Mouse (Mus musculus) gastrocnemius, postnatal 14 days (tissue): ENCODE data around the gene Casz1. TPM values are rescaled to one million over a fixed set of nuclear protein-coding genes. Genes with fewer than 3 reads are reported as not detected.
A peak's percentile ranks its signal among the peaks of the same experiment; 100 is the strongest.

Experiments
- DNase-seq: peaks from one replicate; pipeline ENCODE4 v3.0.0; 2021; ENCODE audit warnings: mixed read lengths
- intact Hi-C: fragments of 180-260 bp; cut with DNase I; formaldehyde crosslinking; loops from one replicate; pipeline ENCODE4 v1.15.1; 2025; ENCODE audit warnings: low total_unique reads
- total RNA-seq, 2 experiments: library from RNA; stranded (reverse); gene quantifications; 2 replicates each; pipeline ENCODE4 v1.2.3; 2021

Gene Casz1
- total RNA-seq, 2 experiments from 2014 or later: 31.2 to 32.9 TPM

DNA sequence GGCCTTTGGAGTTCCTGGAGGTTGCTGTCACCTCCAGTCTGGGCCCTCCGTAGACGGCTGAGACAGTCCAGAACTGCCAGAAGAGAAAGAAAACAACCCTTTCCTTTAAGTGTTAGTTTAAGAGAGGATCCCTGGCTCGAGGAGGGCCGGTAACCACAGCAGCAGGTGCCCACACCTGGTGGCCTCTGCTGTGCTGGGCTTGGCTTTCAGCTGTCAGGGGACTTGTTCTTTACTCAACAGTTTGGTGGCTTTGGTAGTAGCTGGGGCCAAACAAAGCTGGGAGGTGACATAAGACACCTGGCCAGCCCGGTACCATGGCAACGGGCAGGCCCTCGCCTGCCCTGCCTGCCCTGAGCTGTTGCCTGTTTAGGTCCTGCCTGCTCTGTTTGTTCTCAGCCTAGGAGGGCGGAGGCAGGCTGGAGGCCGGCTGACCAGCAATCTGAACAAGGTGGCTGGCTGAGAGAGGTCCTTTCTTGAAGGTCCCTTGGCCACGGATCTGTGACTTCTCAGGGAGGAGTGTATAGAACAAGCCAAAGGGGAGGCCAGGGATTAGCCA lies 143.7 kb downstream of the Casz1 start:
- intact Hi-C loops: no loop called here
- DNase-seq: no peak

DNA sequence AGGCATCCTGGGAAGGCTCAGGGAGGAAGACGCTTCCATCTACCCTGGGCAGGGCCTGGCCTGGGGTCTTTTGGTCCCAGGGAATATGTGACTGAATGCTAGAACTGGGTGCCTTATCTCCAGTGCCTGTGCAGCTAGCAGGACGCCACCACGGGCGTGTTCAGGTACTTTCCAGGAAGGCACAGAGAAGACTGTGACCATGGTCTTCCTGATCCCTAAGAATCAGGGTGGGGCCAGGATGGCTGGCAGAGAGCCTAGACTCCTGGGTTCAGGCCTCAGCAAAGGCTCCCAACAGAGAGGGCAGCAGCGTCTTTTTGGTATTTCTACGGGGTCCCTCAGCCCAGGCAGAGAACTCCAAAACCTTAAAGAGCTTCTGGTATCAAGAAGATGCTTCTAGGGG lies 146.3 kb downstream of the Casz1 start:
- intact Hi-C loops: no loop called here
- no peak for DNase-seq

DNA sequence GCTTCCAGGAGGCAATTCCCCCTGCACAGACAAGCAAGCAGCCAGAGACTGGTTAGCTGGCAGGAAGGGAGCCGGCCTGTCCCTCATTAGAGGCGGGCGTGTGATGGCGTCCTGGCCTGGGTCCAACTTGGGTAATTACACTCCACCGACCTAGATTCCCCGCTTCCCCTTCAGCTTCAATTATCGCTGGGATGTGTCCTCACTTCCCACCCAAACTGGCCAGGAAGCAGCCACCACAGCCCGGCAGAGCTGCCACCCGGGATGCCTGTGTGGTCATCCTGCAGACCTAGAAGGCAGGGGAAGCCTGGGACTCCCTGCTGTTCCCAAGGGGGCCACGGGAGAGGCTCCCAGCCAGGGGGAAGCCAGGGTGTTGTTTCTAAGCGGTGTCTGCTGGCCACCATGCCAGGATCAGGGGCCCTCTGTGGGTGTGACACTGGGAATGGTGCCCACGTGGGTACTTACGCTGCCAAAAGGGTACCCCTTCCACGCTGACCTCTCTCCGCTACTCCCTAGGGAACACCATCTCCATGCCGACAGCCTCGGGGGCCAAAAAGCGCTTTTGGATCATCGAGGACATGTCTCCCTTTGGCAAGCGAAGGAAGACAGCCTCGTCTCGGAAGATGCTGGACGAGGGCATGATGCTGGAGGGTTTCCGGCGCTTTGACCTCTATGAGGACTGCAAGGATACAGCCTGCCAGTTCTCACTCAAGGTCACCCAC lies 146.9 kb downstream of the Casz1 start:
- intact Hi-C loops: no loop called here
- DNase-seq: peak; percentile 74

DNA sequence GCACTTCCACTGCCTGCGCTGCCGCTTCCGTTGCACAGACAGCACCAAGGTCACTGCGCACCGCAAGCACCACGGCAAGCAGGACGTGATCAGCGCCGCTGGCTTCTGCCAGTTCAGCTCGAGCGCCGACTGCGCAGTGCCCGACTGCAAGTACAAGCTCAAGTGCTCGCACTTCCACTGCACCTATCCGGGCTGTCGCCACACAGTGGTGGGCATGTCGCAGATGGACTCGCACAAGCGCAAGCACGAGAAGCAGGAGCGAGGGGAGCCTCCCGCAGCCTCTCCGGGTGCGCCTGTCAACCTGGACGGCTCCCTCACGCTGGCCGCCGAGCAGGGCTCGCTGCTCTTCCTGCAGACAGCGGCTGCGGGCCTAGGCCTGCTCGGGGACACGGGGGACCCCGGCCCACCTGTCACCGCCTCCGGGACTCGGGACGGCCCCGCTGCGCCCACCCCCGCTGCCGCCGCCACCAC lies 147.6 kb downstream of the Casz1 start:
- intact Hi-C loops: no loop called here
- no peak for DNase-seq

DNA sequence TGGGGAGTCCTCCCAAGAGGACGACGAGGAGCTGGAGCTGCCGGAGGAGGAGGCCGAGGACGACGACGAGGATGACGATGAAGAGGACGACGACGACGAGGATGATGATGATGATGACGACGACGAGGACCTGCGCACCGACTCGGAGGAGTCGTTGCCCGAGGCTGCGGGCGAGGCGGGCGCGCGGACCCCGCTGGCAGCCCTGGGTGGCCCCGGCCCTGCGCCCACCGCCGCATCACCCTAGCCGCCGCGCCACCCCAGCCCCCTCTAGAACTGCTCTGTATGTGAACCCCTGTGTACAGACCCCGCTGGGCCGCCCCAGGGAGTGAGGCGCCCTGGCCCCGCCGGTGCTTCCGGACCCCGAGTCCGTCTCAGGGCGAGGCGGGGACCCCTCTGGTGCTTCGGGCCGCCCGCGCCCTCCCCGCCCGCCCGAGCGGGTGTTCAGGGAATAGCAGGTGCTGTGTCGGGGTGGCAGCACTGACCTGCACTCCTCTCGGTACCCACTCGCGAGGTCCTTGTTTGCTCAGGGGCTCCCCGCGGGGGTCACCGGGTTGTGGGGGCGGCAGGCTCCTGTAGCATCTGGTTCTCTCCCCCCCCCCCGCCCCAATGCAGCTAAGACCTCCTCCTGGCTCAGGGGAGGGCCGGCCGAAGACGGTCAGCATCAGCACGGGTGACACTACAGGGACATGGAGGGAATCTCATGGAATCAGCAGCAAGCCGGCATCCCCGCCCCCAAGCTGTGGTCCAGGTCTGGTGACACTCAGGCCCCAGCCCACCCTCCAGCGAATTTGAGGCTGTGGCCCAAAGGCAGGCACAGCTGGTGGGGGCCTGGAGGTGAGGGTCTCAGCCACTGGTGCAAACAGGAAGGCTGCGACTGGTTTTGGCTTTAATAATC lies 148.3 kb downstream of the Casz1 start:
- intact Hi-C loops: no loop called here
- DNase-seq: no peak

DNA sequence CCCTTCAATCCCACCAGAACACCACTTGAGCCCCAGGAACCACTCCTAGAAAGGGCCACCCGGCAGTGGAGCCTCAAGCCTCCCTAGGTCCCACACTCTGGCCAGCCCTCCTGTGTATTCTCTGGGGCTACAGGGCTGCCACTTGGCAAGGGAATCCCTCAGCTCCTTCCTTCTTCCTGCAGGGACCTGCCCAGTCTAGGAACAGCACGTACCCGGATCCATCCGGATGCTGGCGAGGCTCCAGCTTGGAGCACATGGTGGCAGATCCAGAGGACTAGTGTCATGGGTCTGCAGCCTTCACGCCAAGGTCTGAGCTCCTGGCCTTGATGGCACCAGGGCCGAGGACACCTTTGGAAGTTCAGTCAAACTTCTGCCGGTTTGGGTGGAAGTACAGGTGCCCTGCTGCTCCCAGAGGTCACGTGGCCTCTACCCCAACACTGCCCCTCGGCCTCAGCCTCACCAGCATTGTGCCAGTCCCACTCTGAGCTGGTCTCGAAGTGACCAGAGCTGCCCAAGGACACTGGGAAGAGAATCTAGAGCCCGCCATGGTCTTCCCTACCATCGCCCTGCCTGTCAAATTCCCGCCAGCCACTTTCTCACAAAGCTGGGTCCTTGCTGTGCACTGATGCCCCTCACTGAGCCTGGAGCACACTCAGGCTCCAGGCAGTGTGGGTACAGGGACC lies 151.0 kb downstream of the Casz1 start:
- peak; percentile 56 for DNase-seq
- intact Hi-C loops: no loop called here

DNA sequence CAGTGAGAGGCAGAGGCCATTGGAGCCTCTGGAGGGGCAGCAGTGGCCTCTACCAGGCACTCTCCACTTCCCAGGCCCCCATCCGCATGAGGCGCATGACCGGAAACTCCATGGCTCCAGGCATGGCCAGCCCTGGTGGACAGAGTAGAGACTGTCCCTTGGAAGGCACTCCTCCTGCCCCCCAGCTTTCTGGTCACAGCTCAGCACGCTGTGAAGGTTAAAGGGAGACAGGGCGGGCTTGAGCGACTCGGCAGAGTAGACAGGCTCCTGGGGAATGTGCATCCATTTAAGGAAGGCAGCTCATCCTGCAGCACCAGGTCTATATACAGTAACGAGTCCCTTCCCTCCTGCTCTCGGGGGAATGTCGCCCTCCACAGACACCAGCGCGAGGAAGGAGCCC lies 155.8 kb downstream of the Casz1 start:
- no peak for DNase-seq

DNA sequence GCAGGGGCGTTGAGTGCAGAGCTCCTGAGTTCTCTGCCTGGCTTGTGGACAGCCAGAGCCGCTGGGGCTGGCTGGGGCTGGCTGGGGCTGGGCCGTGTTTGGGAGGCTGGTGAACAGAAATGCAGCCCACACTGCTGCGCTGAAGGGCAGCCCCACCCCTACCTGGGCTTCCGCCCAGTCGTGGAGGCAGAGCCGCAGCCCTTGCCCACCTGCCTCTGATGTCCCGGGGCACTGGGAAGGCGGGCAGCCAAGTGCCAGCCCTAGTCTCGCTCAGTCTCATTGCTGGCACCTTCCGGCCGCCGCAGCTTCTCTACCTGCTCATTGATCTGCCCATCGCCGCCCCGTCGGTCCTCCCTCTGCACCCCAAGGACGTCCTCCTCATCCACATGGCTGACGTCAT lies 156.9 kb downstream of the Casz1 start:
- DNase-seq: no peak
- intact Hi-C loops: no loop called here

More for the DNA sequence above, 155.8 kb downstream of the Casz1 start:
- intact Hi-C loops: no loop called here

DNA sequence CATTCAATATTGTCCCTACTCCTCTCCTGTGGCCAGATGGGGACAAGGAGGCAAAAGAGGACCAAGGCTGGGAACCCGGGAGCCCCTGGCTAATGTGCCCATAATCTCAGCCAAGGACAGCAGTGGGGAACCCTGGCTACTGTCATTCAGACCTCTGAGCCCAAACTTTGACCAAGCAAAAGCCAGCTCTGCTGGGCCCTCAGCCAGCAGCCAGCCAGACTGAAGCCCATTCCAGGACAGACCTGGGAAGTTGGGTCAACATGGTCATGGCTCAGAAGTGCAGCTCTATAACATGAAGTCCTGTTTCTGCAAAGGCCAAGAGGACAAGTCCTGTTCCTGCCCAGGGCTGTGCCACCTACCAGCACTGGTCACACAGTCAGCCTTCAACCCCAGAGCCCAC lies 157.9 kb downstream of the Casz1 start:
- DNase-seq: no peak
- intact Hi-C loops: no loop called here

DNA sequence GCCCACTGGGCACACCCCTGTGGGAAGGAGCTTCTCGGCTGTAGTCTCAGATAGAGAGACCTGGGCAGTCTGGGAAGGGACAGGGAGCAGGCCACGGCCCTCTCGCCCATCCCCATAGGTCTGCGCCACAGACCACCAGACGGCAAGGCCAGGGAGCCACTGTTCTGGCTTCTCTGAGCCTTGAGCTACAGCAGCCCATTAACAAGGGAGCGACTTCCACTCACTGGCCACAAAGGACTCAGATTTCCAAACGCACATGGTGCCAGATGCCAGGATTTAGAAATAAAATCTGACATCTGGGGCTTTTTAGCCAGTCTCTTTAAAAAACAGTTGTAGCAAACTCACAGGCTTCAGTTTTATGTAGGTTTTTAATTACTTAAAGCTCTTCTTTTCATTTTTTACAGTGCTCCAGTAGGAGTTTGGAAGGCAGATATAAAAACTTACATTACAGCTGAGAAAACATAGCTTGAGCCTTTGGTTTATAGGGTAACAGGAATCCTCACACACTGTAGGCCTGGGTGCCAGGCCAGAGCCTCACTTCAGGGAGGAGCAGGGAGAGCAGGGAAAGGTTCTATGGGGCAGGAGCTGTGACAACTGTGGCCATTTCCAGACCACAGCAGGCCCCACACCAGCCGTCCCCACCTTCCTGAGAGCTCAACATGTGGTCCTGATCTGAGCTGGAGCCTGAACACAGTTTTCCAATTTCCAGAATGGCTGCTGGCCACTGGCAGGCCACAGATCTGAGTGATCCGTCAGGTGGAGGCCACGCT lies 160.5 kb downstream of the Casz1 start:
- intact Hi-C loops: no loop called here

DNA sequence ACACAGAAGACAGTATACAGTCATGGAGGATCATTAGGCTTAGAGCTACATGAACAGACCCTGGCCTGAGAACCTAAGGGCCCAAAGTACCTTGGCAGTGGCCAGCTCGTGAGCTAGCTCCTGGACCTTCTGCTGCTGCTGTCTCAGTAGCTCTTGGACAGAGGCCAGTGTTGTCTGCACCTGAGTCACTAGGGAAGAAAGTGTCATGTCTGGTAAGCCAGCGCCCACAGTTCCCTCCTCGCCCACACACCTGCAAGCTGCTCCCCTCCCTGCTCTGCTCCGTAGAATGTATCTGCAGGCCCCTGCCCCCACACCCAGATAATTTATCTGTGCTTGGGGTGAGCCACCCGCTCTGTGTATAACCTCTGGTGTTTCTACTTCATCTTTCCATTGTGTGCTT lies 161.9 kb downstream of the Casz1 start:
- intact Hi-C loops: no loop called here
- no peak for DNase-seq

More for the DNA sequence above, 160.5 kb downstream of the Casz1 start:
- DNase-seq: no peak

DNA sequence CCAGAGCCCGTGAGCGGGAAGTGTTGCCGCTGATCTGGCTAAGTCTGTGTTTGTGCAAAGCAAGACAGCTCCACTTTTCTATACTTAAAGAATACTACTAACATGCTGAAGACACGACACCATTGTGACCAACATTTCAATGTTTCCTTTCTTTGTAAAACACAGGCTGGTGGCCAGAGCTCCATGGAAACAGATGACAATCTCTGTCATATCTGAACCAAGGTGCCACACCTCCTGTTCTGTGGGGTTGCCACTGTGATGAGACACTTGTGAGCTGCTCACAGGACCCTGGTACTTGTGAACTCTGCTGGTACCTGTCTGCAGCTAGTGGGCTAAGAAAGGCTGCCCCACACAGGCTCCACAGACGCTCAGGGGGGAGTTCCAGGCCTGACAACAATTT lies 164.6 kb downstream of the Casz1 start:
- intact Hi-C loops: no loop called here
- DNase-seq: no peak

DNA sequence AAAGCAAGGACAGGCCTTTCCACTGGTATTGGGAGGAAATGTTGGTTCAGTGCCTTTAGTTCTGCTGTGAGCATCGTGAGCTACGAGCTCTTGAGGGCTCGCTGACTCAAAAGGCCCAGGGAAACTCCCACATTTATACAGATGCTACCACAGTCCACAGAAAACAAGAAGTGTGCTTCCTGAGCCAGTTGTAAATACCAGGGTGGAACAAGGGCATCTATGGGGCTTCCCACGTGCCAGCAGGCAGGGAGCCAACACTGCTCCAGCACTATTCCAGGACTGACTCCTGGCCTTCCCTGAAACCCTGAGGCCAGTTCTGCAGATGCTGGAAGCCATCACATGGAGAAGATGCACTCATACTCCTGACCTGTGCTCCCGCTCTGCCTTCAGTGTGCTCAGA lies 165.4 kb downstream of the Casz1 start:
- DNase-seq: no peak
- intact Hi-C loops: no loop called here

DNA sequence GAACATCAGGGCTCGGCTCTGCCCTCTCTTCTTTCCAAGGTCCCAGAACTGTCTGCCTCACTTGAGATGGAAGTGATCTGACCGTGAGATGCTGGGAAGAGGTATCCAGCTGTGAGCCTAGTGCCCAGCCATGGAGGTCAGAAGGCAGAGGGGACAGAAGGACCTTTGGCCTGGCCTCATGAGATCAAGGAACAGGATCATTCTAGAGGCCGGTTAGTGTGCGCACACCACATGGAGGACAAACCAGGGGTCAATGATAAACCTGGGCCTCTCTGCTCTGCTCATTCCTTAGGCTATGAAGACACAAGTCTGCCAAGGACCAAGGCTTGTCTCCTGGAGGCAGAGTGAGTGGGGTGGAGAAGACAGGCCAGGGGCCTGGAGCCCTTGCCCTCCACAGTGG lies 166.5 kb downstream of the Casz1 start:
- intact Hi-C loops: no loop called here
- no peak for DNase-seq

DNA sequence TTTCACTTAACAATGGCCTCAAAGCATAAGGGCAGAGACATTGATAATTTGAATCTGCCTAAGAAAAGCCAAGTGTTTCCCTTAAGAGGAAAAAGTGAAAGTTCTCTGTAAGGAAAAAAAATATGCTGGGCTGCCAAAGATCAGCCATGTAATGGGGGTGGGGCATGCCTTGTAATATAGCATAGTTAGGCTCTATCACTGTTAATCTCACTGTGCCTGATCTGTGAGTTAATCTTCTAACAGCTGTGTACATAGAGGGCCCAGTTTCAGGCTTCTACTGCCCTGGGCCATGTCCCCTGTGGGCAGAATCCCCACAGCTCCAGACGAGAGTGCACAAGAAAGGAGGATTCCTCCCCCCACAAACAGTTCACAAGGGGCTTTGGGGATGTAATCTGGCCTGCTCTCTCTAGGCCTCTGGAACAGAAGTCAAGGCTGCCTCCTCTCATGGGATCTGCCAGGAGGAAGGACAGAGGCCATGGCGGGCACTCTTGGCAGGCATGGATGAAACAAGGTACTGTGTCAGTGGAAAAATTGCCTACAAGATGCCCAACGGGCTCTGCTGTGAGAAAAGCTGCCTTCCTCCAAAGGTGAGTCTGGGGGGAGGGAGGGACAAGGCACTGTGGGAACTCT lies 167.5 kb downstream of the Casz1 start:
- DNase-seq: no peak
- intact Hi-C loops: no loop called here

DNA sequence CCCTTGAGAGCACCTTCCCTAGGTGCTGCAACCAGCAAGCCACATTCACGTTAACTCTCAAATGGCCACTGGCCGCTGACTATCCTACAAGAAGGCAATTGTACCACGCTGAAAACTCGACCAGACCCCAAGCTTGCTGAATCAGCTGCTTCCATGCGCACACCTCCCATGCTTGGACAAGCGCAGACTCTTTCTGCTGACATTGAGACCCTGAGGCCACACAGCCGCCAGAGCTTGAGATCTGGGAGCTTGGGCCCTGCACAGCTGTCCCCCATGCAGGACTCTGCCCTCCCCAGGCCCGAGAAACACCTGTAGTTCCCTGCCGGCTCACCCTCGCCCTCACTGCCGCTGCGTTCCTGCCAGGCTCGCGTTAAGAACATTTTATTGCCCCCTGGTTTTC lies 168.5 kb downstream of the Casz1 start:
- DNase-seq: no peak
- intact Hi-C loops: no loop called here

DNA sequence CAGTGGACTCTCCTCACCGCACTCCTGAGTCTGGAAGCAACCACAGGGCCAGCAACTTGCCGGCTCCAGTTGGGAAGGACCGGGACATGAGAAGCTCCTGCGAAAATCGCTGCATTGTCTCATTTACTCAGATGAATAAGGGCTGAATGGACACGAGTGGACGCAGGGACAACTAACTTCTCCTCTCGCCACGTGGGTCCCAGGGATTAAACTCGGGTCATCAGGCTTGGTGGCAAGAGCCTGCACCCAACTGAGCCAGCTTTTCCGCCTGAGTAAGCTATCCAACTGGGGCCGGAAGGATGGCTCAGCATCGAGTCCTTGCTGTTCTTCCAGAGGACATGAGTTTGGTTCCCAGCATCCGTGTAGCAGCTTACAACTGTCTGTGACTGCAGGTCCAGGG lies 169.2 kb downstream of the Casz1 start:
- no peak for DNase-seq
- intact Hi-C loops: no loop called here

DNA sequence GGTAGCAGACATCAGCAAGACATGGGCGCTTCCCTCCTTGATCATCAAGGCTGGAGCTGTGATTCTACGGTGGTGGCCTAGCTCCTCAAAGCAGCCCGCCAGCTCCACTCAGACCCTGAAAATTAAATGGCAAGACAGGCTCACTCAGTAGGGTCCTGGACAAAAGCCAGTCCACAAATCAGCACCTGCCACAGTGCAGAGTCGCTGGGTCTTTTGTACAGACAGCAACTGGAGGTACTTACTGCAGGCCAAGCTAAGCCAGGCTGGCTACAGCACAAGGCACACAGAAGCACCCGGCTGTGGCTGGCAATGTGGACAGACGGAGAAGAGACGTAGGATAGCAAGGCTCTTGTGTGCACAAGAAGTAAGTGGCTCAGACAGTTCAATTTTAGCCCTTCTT lies 170.6 kb downstream of the Casz1 start:
- intact Hi-C loops: no loop called here
- DNase-seq: no peak
